Mouse (Mus musculus) gastrocnemius, adult 2 months (tissue): ENCODE measurements around the gene Idi1. TPM values are rescaled to one million over a fixed set of nuclear protein-coding genes. Genes with fewer than 3 reads are reported as not detected.
"Not testable (repeated sequence)": the region's sequence is repeated elsewhere in the genome, so short reads cannot be mapped to it uniquely, and the experiment has no call there.

Source experiments
- DNase-seq: peaks from one replicate; pipeline ENCODE4 v3.0.0; 2022
- H3K27ac ChIP-seq: fragments of 200-600 bp; 2 replicates; pipeline ENCODE4 v1.8.1; 2022; ENCODE audit warnings: mild to moderate bottlenecking
- H3K4me3 ChIP-seq: fragments of 200-600 bp; 2 replicates; pipeline ENCODE4 v1.8.1; 2022; ENCODE audit warnings: mild to moderate bottlenecking, moderate library complexity
- CTCF ChIP-seq: fragments of 200-600 bp; IDR thresholded peaks from 2 replicates; pipeline ENCODE4 v1.8.1; 2022; ENCODE audit warnings: antibody characterized with exemption, mild to moderate bottlenecking, moderate library complexity
- intact Hi-C: fragments of 180-260 bp; cut with DNase I; formaldehyde crosslinking; loops from one replicate; pipeline ENCODE4 v1.15.1; 2025
- total RNA-seq, 2 experiments: library from RNA; stranded (reverse); gene quantifications; 2 replicates each; pipeline ENCODE4 v1.2.3; 2021

Gene Idi1
- total RNA-seq, 2 experiments from 2014 or later: 4.7 to 7.6 TPM

DNA sequence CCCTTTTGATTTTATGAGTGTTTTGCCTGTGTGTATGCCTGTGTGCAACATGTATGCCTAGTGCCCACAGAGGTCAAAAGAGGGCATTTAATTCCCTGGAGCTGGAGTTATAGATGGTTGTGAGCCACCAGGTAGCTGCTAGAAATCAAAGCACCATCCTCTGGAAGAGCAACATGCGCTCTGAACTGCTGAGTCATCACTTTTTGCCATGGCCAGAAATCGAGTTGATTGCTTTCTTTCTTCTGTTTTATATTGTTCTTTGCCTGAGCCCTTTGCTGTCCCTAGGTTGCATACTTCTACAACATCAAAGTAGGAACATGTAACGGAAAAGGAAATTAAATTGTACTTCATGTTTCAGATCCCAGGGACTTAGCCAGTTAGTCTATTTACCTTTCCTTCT is 20.3 kb upstream of the Idi1 start:
- no peak for DNase-seq
- no peak for TF ChIP-seq CTCF
- H3K27ac ChIP-seq: no peak overlapping the region; the same call in 1 of the 2 replicates
- intact Hi-C loops: loop anchor here (2.0 kb wide), 1 partner anchor 34 kb away; no protein-coding TSS in a partner anchor
- no peak overlapping the region for H3K4me3 ChIP-seq

GRCm38 (mm10) chr13:8866612-8867011 is 18.7 kb upstream of the Idi1 start:
- H3K4me3 ChIP-seq: peak overlapping the region; percentile 23
- peak overlapping the region; percentile 76 for H3K27ac ChIP-seq
- intact Hi-C loops: no loop called here
- peak; percentile 50 for DNase-seq
- TF ChIP-seq CTCF: no peak

GRCm38 (mm10) chr13:8869578-8870157 is 15.6 kb upstream of the Idi1 start:
- TF ChIP-seq CTCF: no peak
- no peak for DNase-seq
- peak overlapping the region; percentile 96 for H3K4me3 ChIP-seq
- H3K27ac ChIP-seq: peak overlapping the region; percentile 98
- intact Hi-C loops: loop anchor here (5.0 kb wide), 1 partner anchor 128 kb away; the partner anchor contains the start of gene Gtpbp4

DNA sequence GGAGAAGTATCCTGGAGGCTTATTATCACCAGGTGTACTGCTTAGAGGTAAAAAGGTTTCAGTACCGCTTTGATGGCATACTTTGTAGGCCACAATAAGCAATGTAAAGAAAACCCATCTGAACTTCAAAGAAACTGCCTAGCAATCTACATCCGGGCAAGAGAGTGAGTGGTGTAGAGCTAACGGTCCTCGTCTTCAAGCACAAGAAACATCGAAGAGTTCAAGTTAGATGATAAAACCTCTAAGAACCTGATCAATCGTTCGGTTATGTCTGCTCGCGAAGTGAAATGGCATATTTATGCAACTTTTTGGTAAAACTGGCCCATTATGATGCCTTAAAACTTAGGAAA is 15.2 kb upstream of the Idi1 start:
- no peak for TF ChIP-seq CTCF
- Histone ChIP-seq H3K27ac (peak overlapping the region; percentile 98), H3K4me3 (peak overlapping the region; percentile 96)
- intact Hi-C loops: loop anchor here (5.0 kb wide), 1 partner anchor 127 kb away; the partner anchor contains the start of gene Gtpbp4
- DNase-seq: no peak

DNA sequence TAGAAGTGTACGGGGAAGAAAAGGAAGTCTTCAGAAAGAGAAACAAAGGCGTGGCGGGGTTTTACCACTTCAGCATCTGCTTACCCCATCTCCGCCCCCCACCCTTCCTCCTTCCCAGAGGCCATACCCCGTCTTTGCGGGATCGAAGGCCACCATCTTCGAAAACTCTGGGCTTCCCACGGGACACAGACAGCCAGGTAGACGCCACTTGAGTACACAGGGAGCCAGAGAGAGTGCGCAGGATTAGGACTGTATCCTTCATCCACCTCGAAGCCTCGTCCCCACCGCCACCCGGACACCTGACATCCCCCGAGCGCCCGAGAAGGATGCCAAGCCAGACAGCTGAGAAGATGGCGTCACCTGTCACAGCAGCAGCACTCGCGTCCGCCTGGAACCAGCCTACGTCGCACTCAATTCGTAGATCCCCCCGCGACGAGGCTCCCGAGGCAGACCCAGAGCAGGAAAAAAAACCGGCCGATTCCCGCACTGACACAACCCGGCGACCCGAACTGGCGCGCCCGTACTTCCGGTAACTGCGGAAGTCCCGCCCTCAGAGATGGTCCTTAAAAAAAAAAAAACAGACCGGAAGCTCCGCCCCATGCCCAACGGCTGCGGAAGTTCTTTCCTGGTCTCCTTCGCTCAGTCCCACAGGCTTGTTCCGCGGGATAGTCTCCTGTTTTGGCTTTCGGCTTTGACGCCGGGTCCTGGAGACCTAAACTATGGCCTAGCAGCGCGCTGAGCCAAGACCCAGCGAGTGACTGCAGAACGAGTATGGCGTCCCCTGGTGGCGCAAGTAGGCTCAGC is 14.6 kb upstream of the Idi1 start:
- peak; percentile 99; the same call in 1 of the 2 replicates for TF ChIP-seq CTCF
- intact Hi-C loops: loop anchor here (5.0 kb wide), 1 partner anchor 127 kb away; the partner anchor contains the start of gene Gtpbp4
- Histone ChIP-seq H3K27ac (peak overlapping the region; percentile 98), H3K4me3 (peak overlapping the region; percentile 96)
- peak; percentile 92 for DNase-seq

GRCm38 (mm10) chr13:8871314-8871962 is 13.9 kb upstream of the Idi1 start, which contains the start of gene Wdr37:
Gene Wdr37 (minus strand): TSS chr13:8871909.
- TF ChIP-seq CTCF: no peak
- Histone ChIP-seq H3K4me3 (peak within 1 kb of the TSS; percentile 96), H3K27ac (peak within 1 kb of the TSS; percentile 98)
- DNase-seq: no peak
- intact Hi-C loops: loop anchor here (5.0 kb wide), 1 partner anchor 126 kb away; the partner anchor contains the start of gene Gtpbp4

DNA sequence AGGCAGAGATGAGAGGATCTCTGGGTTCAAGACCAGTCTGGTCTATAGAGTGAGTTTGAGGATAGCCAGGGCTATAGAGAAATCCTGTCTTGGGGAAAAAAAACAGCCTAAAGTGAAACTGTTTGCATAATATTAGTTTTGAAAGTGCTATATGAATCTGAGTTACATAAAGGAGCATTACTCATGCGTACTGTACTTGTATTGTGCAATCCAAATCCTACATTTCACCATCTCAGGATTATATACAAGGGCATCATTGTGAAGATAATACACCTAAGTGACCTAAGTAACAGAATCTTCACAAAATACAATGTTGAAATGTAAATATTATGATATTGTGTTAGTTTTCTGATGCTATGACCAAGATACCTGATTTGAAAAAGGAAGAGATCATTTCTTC is 11.5 kb upstream of the Idi1 start:
- no peak for TF ChIP-seq CTCF
- intact Hi-C loops: loop anchor here (5.0 kb wide), 1 partner anchor 124 kb away; the partner anchor contains the start of gene Gtpbp4
- DNase-seq: no peak
- Histone ChIP-seq H3K27ac (no peak overlapping the region), H3K4me3 (no peak overlapping the region)

DNA sequence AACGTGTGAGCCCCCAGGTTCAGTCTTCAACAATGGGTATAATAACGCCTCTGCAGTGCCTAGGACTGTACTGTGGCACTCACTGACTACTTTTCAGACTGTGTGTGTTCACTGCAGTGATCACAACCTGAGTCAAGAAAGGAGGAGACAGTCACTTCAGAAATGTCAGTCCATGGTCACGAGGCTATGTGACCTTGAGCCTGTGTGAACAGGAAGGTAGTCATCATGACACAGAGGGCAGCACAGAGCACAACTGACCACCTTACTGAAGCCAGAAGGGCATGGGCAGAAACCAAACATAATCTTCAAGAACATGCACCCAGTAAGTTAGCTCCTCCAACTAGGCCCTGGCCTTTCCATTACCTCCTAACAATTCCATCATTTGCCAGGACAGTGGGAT is 3.7 kb upstream of the Idi1 start:
- intact Hi-C loops: no loop called here
- no peak overlapping the region for H3K27ac ChIP-seq
- TF ChIP-seq CTCF: no peak
- H3K4me3 ChIP-seq: no peak overlapping the region
- DNase-seq: no peak

DNA sequence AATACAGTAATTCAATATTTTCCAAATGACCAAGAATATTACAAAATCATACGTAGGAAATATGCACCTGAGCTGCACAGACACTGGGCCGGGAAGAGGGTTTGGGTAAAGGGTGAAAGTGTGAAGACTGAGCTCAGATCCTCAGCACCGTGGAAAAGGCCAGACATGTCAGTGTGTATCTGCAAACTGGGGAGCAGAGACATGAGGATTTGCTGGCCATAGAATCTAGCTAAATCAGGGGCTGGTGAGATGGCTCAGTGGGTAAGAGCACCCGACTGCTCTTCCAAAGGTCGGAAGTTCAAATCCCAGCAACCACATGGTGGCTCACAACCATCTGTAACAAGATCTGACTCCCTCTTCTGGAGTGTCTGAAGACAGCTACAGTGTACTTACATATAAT is 1.4 kb upstream of the Idi1 start:
- not testable (repeated sequence) for DNase-seq

GRCm38 (mm10) chr13:8886185-8886560 is 872 bp downstream of the Idi1 start:
- intact Hi-C loops: loop anchor here (5.0 kb wide), 2 partner anchors 111 to 206 kb away; partner anchors contain the start of genes Gtpbp4 and Larp4b
- H3K27ac ChIP-seq: peak overlapping the region; percentile 98
- H3K4me3 ChIP-seq: peak overlapping the region; percentile 90
- DNase-seq: no peak
- TF ChIP-seq CTCF: no peak

More for the DNA sequence above, 1.4 kb upstream of the Idi1 start:
- H3K4me3 ChIP-seq, H3K27ac ChIP-seq, intact Hi-C loops: not testable (repeated sequence)

DNA sequence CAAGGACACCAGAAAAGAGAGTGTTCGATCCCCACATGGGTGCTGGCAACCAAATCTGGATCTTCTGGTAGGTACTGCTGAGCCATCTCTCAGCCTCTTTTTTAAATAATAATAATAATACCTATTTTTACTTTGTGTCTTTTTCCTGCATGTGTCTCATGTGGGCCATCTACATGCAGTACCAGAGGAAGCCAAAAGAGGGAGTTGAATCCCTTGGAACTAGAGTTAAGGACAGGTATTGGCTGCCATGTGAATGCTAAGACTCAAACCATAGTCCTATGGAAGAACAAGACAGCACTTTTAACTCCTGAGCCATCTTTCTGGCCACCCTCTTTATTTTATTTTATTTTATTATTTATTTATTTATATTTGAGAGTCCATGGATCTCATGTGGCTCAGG is 3.3 kb downstream of the Idi1 start:
- Histone ChIP-seq H3K27ac (no peak overlapping the region), H3K4me3 (no peak overlapping the region)
- intact Hi-C loops: loop anchor here (5.0 kb wide), 2 partner anchors 109 to 204 kb away; partner anchors contain the start of genes Gtpbp4 and Larp4b
- DNase-seq: no peak
- TF ChIP-seq CTCF: peak; percentile 43

GRCm38 (mm10) chr13:8905986-8906385 is 20.7 kb downstream of the Idi1 start:
- H3K27ac ChIP-seq, intact Hi-C loops, H3K4me3 ChIP-seq, DNase-seq: not testable (repeated sequence)

GRCm38 (mm10) chr13:8913890-8914289 is 28.6 kb downstream of the Idi1 start:
- intact Hi-C loops, H3K27ac ChIP-seq, DNase-seq, H3K4me3 ChIP-seq: not testable (repeated sequence)
